Mouse (Mus musculus) heart, embryonic 16.5 days (tissue): ENCODE measurements around the gene AC131692.1. TPM values are rescaled to one million over a fixed set of nuclear protein-coding genes. Genes with fewer than 3 reads are reported as not detected.
"Not testable (repeated sequence)": the region's sequence is repeated elsewhere in the genome, so short reads cannot be mapped to it uniquely, and the experiment has no call there.

Experiments used
- ATAC-seq: fragments of 200-750 bp; cut with Nextera tagmentation; replicated peaks from 2 replicates; pipeline ENCODE4 v1.8.0; 2017; ENCODE audit warnings: moderate number of reproducible peaks; ENCODE audit not compliant: insufficient read depth, low FRiP score; ENCODE audit errors: extremely low read depth
- H3K27ac ChIP-seq: fragments of 300-500 bp; sonication (generic); 2 replicates; pipeline ENCODE4 v1.5.1; 2014; ENCODE audit warnings: mild to moderate bottlenecking, low read length, control low read depth, moderate library complexity
- H3K27me3 ChIP-seq: fragments of 300-500 bp; sonication (generic); 2 replicates; pipeline ENCODE4 v1.6.1; 2014; ENCODE audit warnings: low read length, mixed read lengths; ENCODE audit not compliant: control insufficient read depth, insufficient read depth
- H3K36me3 ChIP-seq: fragments of 300-500 bp; sonication (generic); 2 replicates; pipeline ENCODE4 v1.6.1; 2014; ENCODE audit not compliant: control insufficient read depth, insufficient read depth
- H3K4me1 ChIP-seq: fragments of 300-500 bp; sonication (generic); 2 replicates; pipeline ENCODE4 v1.6.1; 2014; ENCODE audit warnings: low read length, mixed read lengths; ENCODE audit not compliant: control insufficient read depth, insufficient read depth
- H3K4me2 ChIP-seq: fragments of 300-500 bp; sonication (generic); 2 replicates; pipeline ENCODE4 v1.6.1; 2014; ENCODE audit warnings: low read depth, mild to moderate bottlenecking, control low read depth, low read length
- H3K4me3 ChIP-seq: fragments of 300-500 bp; sonication (generic); 2 replicates; pipeline ENCODE4 v1.5.1; 2014; ENCODE audit warnings: mild to moderate bottlenecking, control low read depth, low read length
- H3K9ac ChIP-seq: fragments of 300-500 bp; sonication (generic); 2 replicates; pipeline ENCODE4 v1.6.1; 2014; ENCODE audit warnings: low read length, control low read depth
- H3K9me3 ChIP-seq: fragments of 300-500 bp; sonication (generic); replicated peaks from 2 replicates; pipeline ENCODE4 v1.6.1; 2016; ENCODE audit warnings: low read length; ENCODE audit not compliant: control insufficient read depth
- WGBS: fragments of 180-500 bp; shearing (Covaris S2); extraction: QIAGEN DNeasy Blood & Tissue Kit; methylation state at CpG from one replicate; pipeline ENCODE4 v1.1.7; 2014; 5-methylcytosine and 5-hydroxymethylcytosine counted together
- polyA plus RNA-seq: library from polyadenylated mRNA; unstranded; fragments of >200 nt; fragmentation: Nextera tagmentation; extraction: Ambion mirVana; gene quantifications from 2 replicates; pipeline ENCODE4 v1.2.1, GENCODE M21; 2015

Gene AC131692.1
- polyA plus RNA-seq, 1 experiment from 2014 or later, result 0.30 TPM

DNA sequence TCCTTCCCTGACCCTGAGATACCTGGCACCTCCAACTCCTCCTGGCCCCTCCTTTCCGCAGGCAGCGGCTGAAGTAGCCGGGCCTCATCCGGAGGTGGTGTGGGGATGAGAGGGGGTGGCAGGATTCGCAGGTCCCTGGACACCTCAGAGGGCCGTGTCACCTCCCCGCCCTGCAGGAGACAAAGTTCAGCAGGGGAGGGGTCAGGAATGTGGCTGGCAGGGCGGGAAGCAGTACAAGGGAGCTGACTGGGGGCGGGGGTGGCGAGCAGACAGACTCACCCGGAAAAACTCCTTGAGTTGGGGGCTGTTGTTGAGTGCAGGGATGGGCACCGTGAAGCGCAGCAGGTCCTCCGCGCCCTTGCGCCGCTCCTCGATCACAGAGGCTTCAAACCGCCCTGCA lies 27.5 kb downstream of the AC131692.1 start:
- no peak overlapping the region for H3K9ac ChIP-seq
- H3K9me3 ChIP-seq, result 0 out of 2 replicates have a peak, but pooled peaks cover 4% of the 10 kb centered on the region
- no peaks in the 10 kb centered on the region for H3K27me3 ChIP-seq
- no peak overlapping the region for H3K27ac ChIP-seq
- H3K4me1 ChIP-seq, result peaks cover 13% of the 10 kb centered on the region
- no peak overlapping the region for H3K4me2 ChIP-seq
- H3K4me3 ChIP-seq, result no peak overlapping the region
- no peaks in the 10 kb centered on the region for H3K36me3 ChIP-seq
- WGBS, result 32% methylated on average over 19 of the region's 19 CpGs
- ATAC-seq, result no peak

- no peaks in the 10 kb centered on the region for H3K27me3 ChIP-seq
- no peak overlapping the region for H3K4me2 ChIP-seq
- H3K4me3 ChIP-seq, result no peak overlapping the region
- H3K4me1 ChIP-seq, result peaks cover 5% of the 10 kb centered on the region; the same call in 1 of the 2 replicates
- H3K9me3 ChIP-seq, result 0 out of 2 replicates have a peak, but pooled peaks cover 4% of the 10 kb centered on the region
- ATAC-seq, result no peak
- H3K36me3 ChIP-seq, result no peaks in the 10 kb centered on the region
- 79% methylated on average over 8 of the region's 8 CpGs for WGBS
- H3K9ac ChIP-seq, result 0 out of 2 replicates have a peak overlapping the region, but pooled peaks have one; percentile 6
- no peak overlapping the region for H3K27ac ChIP-seq
These were observed 29.1 kb downstream of the AC131692.1 start for GRCm38 (mm10) chr19:6123330-6123729.

DNA sequence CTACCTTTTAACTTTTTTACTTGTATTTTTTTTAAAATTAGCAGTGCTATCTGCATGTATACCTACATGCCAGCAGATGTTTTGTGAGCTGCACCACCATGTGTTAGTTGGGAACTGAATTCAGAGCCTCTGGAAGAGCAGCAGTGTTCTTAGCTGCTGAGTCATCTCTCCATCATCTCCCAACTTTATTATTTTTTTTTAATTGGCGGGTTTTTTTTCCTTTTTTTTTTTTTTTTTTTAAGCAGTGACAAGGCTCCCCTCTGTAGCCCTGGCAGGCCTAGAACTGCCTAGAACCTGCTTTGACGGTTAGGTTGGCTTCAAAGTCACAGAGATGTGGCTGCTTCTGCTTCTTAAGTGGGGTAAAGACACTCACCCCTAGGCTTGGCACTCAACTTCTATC lies 30.7 kb downstream of the AC131692.1 start:
- Histone ChIP-seq H3K27me3 (no peaks in the 10 kb centered on the region), H3K36me3 (no peaks in the 10 kb centered on the region), H3K4me1 (no peaks in the 10 kb centered on the region), H3K4me2 (no peak overlapping the region), H3K4me3 (no peak overlapping the region), H3K27ac (no peak overlapping the region), H3K9me3 (0 out of 2 replicates have a peak, but pooled peaks cover 4% of the 10 kb centered on the region), H3K9ac (no peak overlapping the region)
- 68% methylated on average over 2 of the region's 2 CpGs for WGBS
- no peak for ATAC-seq

GRCm38 (mm10) chr19:6126289-6126688 lies 32.1 kb downstream of the AC131692.1 start:
- Histone ChIP-seq H3K4me1 (no peaks in the 10 kb centered on the region), H3K4me2 (no peak overlapping the region)

DNA sequence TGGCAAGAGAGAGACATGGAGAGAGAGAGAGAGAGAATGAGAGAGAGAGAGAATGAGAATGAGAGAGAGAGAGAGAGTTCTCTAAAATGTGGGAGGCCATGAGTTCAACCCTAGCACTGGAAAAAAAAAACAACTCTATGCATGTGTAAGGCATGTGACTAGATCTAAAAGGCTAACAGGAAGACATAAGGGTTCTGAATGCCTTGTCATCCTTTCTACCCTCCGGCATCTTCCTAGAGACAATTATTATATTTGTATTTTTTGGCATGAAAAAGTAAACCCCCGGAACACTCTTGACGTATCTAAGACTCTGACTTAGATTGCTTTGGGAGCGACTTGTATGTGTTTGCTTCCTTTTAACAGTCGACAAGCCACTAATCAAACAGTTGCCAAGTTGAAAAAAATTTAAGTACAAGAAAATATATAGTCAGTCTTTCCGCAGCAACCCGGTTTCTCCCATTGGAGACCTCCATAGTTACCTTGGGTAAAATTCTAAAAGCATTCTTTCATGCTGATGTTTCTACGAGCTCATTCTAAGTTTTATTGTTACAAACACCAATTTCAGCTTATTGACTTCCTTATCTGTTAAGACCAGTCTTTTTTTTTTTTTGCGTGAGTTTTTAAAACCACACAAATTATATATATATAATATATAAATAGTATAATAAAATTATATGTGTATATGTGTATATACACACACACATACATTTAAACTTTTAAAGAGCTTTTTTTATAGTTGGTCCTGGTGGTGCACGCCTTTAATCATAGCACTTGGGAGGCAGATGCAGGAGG lies 32.8 kb downstream of the AC131692.1 start:
- ATAC-seq, result no peak
- Histone ChIP-seq H3K4me2 (peak overlapping the region; percentile 73), H3K9me3 (0 out of 2 replicates have a peak, but pooled peaks cover 4% of the 10 kb centered on the region), H3K27me3 (no peaks in the 10 kb centered on the region), H3K36me3 (no peaks in the 10 kb centered on the region), H3K4me3 (peak overlapping the region; percentile 72), H3K9ac (peak overlapping the region; percentile 81), H3K27ac (peak overlapping the region; percentile 94), H3K4me1 (no peaks in the 10 kb centered on the region)
- 71% methylated on average over 10 of the region's 10 CpGs for WGBS

More at GRCm38 (mm10) chr19:6126289-6126688, 32.1 kb downstream of the AC131692.1 start:
- no peaks in the 10 kb centered on the region for H3K36me3 ChIP-seq
- no peak overlapping the region for H3K4me3 ChIP-seq
- WGBS, result 21% methylated on average over 4 of the region's 4 CpGs
- 0 out of 2 replicates have a peak, but pooled peaks cover 4% of the 10 kb centered on the region for H3K9me3 ChIP-seq
- H3K9ac ChIP-seq, result no peak overlapping the region
- no peak overlapping the region for H3K27ac ChIP-seq
- no peak for ATAC-seq
- no peaks in the 10 kb centered on the region for H3K27me3 ChIP-seq

DNA sequence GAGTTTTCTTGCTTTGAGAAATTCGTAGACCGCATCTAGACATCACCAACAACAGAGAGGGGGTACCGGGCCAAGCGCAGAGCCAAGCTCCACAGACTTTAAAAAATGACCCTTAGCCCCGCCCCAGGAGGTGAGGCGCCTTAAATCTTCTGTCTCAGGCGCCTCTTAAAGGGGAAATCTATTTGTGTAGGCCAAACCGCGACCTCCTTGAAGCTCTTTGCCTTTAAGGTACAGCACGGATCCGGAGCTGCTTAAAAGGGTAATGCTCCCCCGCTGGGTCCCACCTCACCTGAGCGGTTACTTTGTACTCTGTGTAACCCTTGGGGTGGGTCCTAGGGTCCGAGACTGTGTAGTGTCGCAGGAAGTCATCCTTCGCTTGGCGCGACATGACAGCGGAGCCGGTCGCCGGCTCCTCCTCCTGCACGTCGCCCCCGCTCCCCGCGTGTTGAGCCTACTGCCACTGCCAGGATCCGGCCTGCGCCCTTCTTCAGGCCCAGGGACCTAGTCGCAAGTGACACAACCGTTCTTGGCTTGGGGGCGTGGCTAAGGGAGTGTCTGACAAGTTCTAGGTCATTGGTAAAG lies 33.6 kb downstream of the AC131692.1 start, which contains the start of gene Snx15:
Gene Snx15 (minus strand): TSS at position 545 of the 582 bp plus-strand sequence.
- WGBS, result 0% methylated on average over 32 of the region's 32 CpGs
- H3K4me1 ChIP-seq, result no peaks in the 10 kb centered on the region
- peak within 1 kb of the TSS; percentile 94 for H3K27ac ChIP-seq
- H3K9me3 ChIP-seq, result 0 out of 2 replicates have a peak, but pooled peaks cover 4% of the 10 kb centered on the region
- H3K9ac ChIP-seq, result peak within 1 kb of the TSS; percentile 81
- H3K4me2 ChIP-seq, result peak within 1 kb of the TSS; percentile 73
- H3K4me3 ChIP-seq, result peak within 1 kb of the TSS; percentile 72
- no peaks in the 10 kb centered on the region for H3K27me3 ChIP-seq
- H3K36me3 ChIP-seq, result no peaks in the 10 kb centered on the region
- peak; percentile 95 for ATAC-seq

DNA sequence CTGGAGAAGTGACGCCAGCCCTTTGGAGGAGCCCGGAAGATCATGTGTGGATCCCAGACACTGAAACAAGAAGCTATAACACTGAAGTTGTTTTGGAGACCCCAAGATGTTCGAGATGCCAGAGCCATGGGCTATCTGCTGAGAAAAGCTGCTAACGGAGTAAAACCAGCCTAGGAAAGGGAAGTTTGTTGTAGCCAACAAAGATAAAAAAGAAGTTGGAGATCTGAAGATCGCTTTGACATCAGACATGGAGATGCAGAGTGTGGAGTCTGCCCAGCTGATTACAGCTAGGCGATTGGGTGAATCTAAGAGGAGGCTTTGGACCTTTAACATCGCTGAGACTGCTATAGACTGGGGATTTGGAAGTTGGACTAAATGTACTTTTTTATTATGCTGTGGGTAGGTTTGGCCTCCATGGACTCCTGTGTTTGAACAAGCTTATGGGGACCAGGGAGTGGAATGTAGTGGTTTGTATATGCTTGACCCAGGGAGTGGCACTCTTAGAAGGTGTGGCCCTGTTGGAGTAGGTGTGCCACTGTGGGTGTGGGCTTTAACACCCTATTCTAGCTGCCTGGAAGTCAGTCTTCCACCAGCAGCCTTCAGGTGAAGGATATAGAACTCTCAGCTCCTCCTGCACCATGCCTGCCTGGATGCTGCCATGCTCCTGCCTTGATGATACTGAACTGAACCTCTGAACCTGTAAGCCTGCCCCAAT lies 36.4 kb downstream of the AC131692.1 start:
- H3K27ac ChIP-seq, H3K4me2 ChIP-seq, H3K4me1 ChIP-seq, H3K27me3 ChIP-seq, H3K36me3 ChIP-seq, H3K9me3 ChIP-seq, H3K4me3 ChIP-seq, H3K9ac ChIP-seq, ATAC-seq: not testable (repeated sequence)
- 72% methylated on average over 7 of the region's 7 CpGs for WGBS

GRCm38 (mm10) chr19:6132171-6132827 lies 38.1 kb downstream of the AC131692.1 start:
- H3K36me3 ChIP-seq, result no peaks in the 10 kb centered on the region
- no peaks in the 10 kb centered on the region for H3K9me3 ChIP-seq
- H3K4me1 ChIP-seq, result no peaks in the 10 kb centered on the region
- H3K27me3 ChIP-seq, result no peaks in the 10 kb centered on the region
- H3K4me3 ChIP-seq, result no peak overlapping the region
- no peak for ATAC-seq
- H3K4me2 ChIP-seq, result no peak overlapping the region
- 75% methylated on average over 7 of the region's 7 CpGs for WGBS
- H3K9ac ChIP-seq, result no peak overlapping the region
- no peak overlapping the region for H3K27ac ChIP-seq
